Mouse (Mus musculus) urinary bladder, postnatal 10 days (tissue): Measurements from ENCODE around the gene Cwh43.

Experiments
- DNase-seq: peaks from one replicate; pipeline ENCODE4 v3.0.0; 2022; ENCODE audit warnings: low spot score

The Cwh43 gene

GRCm38 (mm10) chr5:73405981-73406722 lies at the start of gene Cwh43:
Cwh43 (plus strand) TSS chr5:73406075.
- DNase-seq, result no peak

- DNase-seq, result no peak
These were observed 46.6 kb upstream of the Cwh43 start for GRCm38 (mm10) chr5:73359134-73359751.

GRCm38 (mm10) chr5:73359752-73360141 lies 46.1 kb upstream of the Cwh43 start:
- DNase-seq, result no peak

- DNase-seq, result no peak
These were observed 45.6 kb upstream of the Cwh43 start for GRCm38 (mm10) chr5:73360240-73360639.

GRCm38 (mm10) chr5:73362338-73362737 lies 43.5 kb upstream of the Cwh43 start:
- no peak for DNase-seq

GRCm38 (mm10) chr5:73362791-73363190 lies 43.1 kb upstream of the Cwh43 start:
- DNase-seq, result no peak

GRCm38 (mm10) chr5:73364107-73364864 lies 41.6 kb upstream of the Cwh43 start:
- DNase-seq, result no peak

DNA sequence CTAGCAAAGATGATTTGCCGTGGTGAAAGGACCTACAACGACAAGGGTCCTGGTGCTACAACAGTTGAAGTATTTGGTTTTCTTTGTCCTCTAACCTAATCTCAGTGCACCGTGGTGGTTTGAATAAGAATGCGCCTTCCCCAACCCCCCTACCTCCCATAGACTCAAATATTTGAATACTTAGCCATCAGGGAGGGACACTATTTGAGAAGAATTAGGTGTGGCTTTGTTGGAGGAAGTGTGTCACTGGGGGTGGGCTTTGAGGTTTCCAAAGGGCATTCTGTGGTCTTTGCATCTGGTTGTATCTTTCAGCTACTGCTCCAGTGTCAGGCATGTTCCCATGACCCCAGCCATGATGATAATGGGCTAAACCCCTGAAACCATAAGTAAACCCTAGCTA lies 38.0 kb upstream of the Cwh43 start:
- no peak for DNase-seq

- DNase-seq, result no peak
These were observed 36.9 kb upstream of the Cwh43 start for GRCm38 (mm10) chr5:73368845-73369447.

DNA sequence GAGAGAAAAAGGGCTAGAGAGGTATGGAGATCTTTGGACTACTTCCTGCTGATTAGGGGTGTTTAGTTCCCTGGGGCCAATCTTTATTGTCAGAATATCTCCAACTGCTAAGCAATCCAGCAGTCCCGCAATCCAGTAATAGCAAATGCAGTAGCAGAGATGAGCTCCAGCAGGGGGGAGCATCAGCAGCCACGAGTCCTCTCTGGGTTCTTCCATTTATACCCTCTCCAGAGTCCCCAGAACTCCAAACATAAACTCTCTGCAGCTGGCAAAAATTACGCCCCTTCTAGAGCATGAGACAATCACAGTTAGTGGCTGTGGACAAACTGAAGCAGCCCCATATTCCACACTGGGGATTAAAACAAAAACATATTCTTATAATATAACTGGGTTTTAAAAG lies 36.1 kb upstream of the Cwh43 start:
- DNase-seq, result no peak

DNA sequence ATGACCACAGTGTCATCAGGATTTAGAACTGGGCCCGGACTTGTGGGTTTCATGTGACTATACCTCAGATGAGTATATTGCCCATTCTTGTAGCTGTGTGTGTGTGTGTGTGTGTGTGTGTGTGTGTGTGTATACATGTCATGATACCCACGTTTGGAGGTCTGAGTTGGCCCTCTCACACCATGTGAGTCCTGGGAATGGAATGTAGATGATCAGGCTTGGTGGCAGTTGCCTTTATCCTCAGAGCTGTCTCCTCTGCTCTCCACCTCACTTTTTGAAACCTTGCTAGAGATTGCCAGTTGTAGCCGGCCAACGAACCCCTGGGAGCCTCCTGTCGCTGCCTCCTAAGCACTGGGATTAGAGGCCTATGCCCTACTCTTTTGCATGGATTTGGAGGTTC lies 33.3 kb upstream of the Cwh43 start:
- no peak for DNase-seq

GRCm38 (mm10) chr5:73373184-73373583 lies 32.7 kb upstream of the Cwh43 start:
- no peak for DNase-seq

- DNase-seq, result no peak
These were observed 29.8 kb upstream of the Cwh43 start for GRCm38 (mm10) chr5:73376041-73376440.

GRCm38 (mm10) chr5:73376491-73376890 lies 29.4 kb upstream of the Cwh43 start:
- DNase-seq, result no peak

GRCm38 (mm10) chr5:73379908-73380307 lies 26.0 kb upstream of the Cwh43 start:
- peak; percentile 67 for DNase-seq

- no peak for DNase-seq
These were observed 25.0 kb upstream of the Cwh43 start for GRCm38 (mm10) chr5:73380829-73381228.

GRCm38 (mm10) chr5:73381510-73381909 lies 24.4 kb upstream of the Cwh43 start:
- no peak for DNase-seq

DNA sequence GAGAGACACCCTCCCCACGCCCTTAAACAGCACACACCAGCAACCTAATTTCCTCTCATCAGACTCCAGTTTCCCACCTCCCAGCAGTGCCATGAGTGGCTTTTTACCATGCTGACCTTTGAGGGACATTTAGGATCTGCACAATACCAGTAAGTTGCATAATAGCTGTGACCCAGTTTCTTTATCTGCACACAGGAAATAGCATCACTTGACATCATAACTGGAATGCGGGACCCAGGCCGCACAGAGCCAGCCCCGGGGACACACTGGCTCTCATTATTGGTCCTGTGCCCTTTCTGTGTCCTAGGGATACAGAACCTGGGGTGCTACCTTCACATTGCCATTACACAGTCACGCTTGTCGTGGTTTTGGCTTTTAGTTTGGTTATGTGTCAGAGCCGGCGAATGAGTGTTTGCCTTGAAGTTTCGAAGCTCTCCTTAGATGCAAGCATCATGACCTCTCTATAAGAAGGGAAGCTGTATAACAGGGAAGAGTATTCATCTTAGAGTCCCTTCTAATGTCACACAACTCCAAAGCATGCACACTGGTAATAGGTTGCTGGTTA lies 23.8 kb upstream of the Cwh43 start:
- no peak for DNase-seq

DNA sequence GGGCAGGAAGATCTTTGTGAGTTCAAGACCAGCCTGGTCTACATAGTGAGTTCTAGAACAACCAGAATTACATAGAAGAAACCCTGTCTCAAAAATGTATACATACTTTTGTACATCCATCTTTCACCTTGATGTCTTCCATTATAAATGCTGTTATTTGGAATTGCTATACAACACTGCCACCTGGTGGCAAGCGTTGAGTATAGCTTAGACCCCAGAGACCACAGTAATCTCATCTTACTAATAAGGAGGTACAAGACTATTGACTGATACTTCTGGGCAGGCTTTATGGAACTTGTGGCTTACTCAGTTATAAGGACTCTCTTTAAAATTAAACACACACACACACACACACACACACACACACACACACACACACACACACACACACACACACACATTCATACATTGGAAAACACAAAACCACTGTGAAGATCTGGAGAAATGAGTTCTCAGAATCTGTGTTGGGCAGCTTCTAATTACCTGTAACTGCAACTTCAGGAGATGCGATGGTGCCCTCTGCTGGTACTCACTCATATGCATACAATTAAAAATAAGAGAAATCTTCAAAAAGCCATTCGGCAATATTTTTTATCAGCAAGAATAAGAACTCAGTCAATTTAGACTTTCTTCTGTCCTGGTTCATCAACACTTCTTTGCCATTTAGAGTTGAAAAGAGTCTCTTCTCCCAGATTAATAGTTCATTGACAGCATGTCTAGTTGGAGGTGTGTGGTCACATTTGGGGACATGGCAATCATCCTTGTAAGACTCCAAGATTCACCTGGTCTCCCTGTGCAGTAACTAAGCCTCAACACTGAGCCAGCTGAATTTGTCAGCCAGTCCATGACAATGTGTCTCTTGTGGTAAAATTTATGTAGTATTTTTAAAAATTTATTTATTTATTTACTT lies 22.9 kb upstream of the Cwh43 start:
- DNase-seq, result no peak

- no peak for DNase-seq
These were observed 22.3 kb upstream of the Cwh43 start for GRCm38 (mm10) chr5:73383647-73383970.

- DNase-seq, result no peak
These were observed 12.8 kb upstream of the Cwh43 start for GRCm38 (mm10) chr5:73393041-73393440.
